Mouse (Mus musculus) heart, postnatal 36 days (tissue): ENCODE measurements around the gene Pde10a. TPM values are rescaled to one million over a fixed set of nuclear protein-coding genes. Genes with fewer than 3 reads are reported as not detected.
"Not testable (repeated sequence)": the region's sequence is repeated elsewhere in the genome, so short reads cannot be mapped to it uniquely, and the experiment has no call there.

ENCODE experiments used
- DNase-seq, 2 experiments: peaks; one replicate each; pipeline ENCODE4 v3.0.0; 2021 to 2022
- intact Hi-C: fragments of 180-260 bp; cut with DNase I; formaldehyde crosslinking; loops from one replicate; pipeline ENCODE4 v1.15.1; 2025
- total RNA-seq, 2 experiments: library from RNA; stranded (reverse); gene quantifications; 2 replicates each; pipeline ENCODE4 v1.2.3; 2021

The Pde10a gene
- total RNA-seq, 2 experiments from 2014 or later = 2.7 to 3.5 TPM

DNA sequence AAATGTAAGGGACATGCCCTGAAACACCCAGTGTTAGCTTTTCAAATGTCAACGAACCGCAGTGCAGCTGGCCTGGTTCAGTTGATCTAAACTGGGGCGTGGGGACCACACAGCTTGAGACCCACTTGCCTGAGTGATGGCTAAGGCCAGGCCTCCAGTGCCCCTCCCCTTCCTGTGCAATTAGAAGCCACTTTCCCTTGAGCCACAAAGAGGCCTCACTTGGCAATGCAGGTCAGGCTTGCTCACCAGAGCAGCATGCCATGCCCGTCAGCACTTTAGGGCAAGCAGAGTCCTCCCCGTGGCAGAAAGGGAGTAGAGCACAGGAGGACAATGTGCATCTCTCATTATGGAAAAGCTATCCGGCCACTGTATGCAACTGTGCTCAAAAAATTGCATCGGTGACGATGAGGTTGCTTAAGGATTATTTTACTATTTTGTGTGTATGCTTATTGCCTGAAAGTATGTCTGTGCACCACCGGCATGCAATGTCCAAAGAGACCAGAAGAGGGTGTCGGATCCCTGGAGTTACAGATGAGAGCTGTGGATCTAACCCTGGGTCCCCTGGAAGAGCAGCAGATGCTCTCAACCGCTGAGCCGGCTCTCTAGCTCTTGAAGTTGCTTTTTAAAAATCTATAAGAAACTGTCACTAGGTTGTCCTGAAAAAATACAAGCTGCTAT is 114.7 kb downstream of the Pde10a start:
- DNase-seq = no peak
- intact Hi-C loops = no loop called here

DNA sequence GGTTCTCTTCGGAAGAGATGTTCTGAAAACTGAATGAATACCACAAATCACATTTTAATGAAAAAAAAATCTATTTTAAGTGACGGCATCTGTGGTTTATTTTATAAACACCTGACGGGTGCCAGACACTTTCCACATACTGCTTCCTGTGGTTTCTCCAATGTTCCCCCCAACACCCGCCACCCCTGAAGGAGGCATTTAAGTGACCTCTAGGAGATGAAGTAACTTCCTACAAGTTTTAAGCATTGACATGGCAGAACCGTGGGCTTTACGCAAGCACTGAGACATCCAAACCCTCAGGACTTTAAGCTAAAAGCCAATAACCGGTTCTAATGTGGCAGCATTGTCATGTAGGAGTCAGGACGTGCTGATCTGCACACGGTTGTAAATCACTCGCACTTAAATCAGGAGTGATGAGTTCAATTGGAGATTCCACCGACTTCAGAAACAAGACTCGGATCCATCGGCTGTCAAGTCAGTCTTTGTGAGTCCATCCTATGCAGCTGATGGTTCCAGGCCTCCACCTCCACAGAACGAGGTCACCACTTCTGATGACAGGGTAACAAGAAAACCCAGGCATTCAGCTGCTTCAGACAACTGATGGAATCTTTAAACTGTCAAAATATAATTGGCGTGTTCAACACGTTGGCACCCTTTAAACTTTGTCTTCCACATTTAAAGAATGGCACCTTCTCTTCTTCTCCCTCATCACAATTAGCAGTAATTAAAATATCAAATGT is 115.7 kb downstream of the Pde10a start:
- no peak for DNase-seq
- intact Hi-C loops = no loop called here

DNA sequence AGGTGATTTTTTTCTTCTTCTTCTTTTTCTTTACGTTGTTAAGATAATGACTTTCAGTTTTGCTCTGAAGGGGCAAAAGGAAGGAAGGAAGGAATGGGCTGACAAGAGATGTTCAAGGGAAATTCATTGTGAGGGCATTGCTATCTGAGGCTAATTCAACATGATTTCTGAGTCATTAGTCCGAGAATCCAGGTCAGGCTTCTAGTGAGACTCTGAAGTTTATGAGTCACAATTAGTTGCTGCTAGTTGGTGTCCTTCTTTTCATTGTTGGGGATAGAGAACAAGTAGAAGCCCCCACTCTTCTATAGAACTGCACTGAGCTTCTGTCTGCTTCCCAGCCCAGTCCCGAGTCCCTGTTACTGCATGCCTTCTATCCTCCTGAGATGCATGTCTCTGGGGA is 116.3 kb downstream of the Pde10a start:
- intact Hi-C loops = no loop called here
- no peak for DNase-seq

DNA sequence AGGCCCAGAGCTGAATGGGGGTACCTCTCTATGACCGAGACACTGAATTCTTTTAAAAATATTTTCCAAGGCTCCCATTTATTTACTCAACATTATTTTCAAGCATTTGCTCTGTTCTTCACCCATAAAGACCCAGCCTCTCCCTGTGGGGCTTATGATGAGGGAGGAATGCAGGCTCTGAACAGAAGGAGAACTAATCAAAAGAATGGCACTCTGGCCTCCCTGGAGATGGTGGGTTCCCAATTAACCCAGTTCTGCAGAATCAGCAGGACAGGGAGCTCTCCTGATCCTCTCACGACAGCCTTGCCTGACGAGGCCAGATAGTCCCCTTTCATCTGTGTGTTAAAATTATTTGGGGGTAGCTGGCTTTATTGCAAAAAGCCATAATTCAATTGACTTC is 117.2 kb downstream of the Pde10a start:
- DNase-seq = no peak
- intact Hi-C loops = no loop called here

DNA sequence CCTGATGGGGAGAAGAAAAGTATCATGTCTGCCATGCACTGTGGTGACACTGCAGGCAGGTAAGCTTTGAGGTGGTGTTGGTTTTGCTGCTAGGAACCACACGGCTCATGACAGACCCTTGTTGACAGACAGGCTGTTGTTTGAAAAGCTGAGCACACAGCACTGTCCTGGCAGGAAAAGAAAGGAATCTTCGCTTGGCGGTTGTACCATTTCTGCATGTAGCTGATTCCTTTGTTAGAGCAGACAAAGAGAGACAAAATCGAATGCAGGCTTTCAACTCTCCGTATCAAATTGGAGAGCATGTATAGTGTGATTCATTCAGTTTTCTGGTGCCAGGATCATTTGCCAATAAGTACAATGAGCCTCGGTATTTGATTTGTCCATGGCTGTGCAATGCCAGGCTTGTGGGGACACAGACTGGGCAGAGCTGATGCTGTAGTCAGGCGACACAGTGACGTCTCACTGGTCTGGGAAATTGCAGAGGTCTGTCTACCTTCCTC is 122.2 kb downstream of the Pde10a start:
- DNase-seq = no peak
- intact Hi-C loops = no loop called here

DNA sequence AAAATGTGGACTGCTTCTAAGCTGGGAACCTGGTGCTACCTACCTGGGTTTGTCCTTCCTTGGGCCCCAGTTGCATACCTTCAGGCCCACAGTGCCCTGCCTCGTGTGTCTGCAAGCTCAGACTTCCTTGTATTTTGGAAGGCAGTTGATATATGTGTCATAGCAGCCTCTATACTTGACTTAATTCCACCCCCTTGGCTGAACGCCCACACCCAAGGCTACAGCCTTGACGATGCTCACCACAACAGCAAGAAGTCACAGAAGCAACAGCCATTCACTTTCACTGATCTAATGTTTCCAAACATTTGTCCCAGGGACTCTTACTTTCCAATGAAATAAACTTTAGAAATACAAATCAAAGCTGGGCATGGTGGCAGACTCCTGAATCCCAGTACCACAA is 123.1 kb downstream of the Pde10a start:
- no peak for DNase-seq
- intact Hi-C loops = no loop called here

DNA sequence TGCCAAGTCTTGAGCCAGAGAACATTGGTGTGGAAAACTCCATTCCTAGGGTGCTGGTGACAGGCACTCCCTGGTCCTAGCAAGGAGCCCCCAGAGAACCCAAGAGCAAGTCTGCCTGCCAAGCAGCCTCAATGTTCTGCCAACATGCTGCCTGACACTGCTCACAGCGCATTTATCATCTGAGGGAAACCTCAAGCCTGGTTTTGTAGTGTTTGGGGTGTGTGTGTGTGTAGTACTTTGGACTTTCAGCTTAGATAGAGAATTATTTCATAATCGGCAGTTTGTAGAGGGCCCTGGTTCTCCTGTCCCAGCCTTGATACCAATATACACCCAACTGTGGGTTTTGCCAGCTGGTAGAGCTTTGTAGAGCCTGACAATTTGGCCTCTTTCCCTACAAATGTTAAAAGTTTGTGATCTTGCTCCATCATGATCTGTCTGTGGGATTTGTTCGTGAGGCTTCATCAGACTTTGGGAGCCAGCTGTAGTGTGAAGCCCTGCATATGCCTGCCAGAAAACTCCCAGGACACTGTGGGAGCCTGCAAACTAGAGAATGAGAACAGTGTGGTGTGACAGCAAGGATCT is 127.6 kb downstream of the Pde10a start:
- DNase-seq = peak; percentile 36 to 43
- intact Hi-C loops = no loop called here

DNA sequence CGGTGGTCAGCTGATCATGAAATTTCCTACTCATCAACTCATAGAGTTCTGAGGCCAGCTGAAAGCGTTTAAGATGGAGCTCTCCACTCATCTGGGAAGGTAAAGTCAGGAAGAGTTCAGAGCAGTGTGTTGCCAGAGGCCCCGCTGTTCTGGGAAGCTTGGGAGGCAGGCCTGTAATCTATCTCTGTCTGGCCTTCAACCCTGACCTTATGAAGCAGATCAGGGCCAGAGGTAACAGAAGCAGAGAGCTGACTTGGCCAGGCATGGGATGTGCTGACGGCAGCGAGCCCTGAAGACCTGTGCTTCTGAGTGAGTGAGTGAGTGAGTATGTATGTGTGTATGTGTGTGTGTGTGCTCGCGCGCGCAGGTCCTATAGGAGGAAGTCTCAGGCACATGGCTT is 132.5 kb downstream of the Pde10a start:
- intact Hi-C loops = no loop called here
- no peak for DNase-seq

DNA sequence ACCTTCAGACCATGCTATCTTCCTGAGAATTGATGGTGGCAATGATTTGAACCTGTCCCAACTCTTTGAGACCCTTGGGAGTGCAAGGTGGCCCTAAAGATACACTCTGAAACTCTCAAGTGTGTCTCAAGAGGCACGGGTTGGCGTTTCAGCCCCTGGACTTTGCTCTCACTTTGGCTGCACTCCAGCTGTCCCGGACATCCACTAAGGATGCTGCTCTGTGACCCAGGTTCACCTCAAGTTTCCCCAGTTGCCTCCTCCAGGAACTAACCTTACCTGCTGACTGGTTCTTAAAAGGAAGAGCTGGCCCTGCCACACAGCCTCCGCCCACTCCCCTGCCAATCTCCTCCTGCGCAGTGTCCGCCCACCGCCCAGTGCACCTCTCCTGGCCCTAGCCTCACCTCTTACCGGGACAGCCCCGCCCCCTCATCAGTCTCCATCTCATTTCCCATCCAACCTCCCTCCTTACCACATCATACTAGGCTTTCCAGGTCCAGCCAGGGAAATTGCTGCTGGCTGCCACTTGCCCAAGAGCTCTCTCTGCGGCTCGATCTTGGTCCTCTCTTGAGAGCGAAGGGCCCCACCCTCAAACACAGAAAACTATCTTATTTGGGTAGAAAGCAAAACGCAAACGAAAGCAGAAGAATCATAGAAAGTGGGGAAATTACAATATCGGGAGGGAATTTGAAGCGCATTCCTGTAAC is 133.7 kb downstream of the Pde10a start:
- intact Hi-C loops = no loop called here

DNA sequence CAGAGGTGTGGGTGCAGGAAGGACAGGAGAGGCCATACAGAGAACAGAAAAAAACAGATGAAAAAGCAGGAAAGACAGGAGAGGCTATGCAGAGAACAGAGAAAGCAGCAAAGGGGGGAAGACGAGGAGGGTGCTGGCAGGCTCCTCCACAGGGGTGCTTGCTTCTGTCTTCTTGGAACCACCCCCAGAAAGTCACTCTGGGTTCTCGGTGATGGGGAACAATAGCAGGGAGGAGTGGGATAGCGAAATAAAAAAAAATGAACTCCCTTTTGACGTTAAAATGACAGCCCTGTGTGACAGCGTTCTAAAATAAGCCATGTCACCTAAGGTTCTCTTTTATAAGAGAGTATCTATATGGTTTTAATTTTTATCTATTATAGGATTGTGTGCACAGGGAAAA is 141.7 kb downstream of the Pde10a start:
- intact Hi-C loops = no loop called here
- no peak for DNase-seq

More for the DNA sequence above, 133.7 kb downstream of the Pde10a start:
- no peak for DNase-seq

DNA sequence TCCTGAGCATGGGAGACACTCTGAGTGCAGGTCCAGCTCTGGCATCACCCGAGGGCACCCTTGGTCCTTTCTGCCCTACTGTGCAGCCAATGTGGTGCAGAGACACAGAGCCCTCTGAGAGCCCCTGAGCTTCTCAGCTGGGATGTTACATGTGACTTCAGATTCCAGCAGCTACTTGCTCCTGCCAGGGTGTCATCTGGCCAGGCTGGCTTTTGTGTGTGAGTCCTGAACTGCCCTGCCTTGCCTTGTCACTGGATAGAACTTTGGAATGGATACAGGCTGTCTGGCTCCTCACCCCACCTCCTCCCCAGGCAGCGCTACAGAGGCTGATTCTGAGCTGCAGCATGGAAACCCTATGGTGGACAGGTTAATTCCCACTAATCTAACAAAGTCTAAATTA is 149.5 kb downstream of the Pde10a start:
- DNase-seq = peak in 1 of 2 experiments; percentile 12
- intact Hi-C loops = no loop called here

DNA sequence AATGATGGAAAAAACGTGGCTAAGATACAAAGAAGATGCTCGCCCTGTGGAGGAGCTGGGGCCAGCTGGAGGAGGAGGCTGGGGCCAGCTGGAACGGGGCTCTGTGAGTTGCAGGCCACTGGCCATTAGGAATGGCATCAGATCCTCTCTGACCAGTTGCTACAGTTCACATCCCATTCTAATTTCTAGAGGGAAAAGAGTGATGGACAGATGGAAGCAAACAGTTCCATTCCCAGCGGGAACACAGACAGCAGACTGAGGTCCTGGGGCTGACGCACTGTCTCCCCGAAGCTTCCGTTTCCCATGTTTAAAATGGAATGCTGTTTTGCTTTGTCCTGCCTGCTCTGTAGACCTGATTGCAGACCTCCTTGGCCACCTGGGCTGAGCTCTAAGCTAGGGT is 161.2 kb downstream of the Pde10a start:
- intact Hi-C loops = no loop called here

DNA sequence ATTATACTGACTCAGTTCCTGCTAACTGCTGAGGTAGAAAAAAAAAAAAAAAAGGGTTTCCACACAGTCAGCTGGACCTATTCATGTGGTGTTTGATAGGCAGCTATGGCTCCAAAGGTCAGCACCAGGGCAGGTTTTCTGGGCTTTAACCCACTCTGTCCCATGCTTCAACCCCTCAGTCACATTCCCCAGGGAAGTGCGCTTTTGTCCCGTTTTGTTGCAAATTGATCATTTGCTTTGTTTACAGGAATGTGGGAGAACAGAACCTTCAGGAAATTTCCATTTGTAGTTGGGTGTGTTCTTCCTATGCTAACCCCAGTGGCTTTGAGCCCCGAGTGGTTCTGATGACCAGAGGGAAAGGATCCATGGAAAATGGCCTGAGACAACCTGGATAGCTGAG is 162.9 kb downstream of the Pde10a start:
- intact Hi-C loops = no loop called here
- DNase-seq = no peak

More for the DNA sequence above, 161.2 kb downstream of the Pde10a start:
- no peak for DNase-seq

DNA sequence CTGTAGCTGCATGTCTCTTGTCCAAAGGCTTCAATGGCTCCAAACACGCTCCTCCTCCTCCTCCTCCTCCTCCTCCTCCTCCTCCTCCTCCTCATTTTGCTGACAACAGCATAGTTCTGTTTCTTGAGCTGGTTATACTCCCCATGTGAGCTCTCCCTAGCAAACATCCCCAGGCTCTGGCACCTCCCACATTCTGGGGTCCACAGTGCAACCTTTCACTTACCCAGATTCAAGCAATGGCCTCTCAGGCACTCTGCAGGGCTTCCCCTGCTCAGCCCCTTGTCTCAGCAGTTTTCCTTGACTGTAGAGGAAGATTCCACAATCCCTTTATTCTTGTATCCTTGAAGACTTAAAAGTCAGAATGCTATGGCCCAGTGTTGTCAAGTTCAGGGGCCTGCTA is 173.1 kb downstream of the Pde10a start:
- intact Hi-C loops = no loop called here
- no peak for DNase-seq

DNA sequence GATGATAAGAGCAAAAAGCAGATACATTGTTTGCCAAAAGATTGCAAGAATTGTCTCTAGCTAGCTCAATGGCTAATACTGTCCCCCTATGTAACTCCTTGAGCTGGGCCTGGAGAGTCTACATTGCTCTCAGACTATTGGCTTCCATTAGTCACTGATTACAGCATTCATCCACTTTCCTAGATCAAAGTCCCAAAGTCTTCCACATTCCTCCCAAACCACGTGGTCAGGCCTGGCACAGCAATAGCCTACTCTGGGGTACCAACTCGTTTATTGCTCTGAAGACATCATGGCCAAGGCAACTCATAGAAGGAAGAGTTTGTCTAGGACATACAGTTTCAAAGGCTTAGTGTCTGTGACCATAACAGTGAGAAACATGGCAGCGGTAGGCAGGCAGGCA is 173.6 kb downstream of the Pde10a start:
- DNase-seq = no peak
- intact Hi-C loops = no loop called here

DNA sequence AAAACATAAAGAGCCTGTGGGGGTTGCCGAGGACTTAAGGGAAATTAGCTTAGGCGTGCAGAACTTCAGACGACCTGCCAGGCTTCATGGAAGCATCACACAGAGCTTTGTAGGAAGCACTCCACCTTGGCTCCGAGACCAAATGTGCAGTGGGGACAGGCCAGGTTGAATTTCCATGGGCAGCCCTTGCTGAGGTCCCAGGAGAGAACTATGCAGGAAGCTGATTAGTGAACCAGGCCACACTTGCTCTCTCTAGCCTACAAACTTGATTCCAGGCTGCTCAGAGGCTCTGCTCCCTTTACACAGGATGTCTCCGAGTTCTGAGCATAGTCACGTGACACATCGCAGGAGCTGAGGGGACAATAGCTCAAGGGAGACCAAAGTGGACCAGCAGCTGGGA is 175.9 kb downstream of the Pde10a start:
- intact Hi-C loops = no loop called here
- no peak for DNase-seq

DNA sequence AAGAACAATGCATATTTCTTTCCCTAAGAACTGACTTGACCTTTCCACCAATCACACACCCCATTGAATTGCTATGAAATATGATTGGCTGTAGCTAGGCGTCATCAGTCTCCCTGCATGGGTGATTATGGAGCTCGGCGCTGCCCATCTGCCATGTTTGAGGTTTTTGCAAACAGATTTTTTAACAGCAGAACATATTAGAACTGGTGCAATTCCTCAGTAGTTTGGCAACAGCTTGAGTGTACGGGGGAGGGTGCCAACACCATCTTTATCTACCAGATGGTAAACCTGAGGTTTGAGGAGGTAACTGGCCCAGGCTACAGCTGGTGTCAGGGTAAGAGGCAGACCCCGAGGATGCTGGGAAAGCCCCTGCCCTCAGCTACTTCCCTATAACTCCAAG is 177.3 kb downstream of the Pde10a start:
- intact Hi-C loops = no loop called here
- no peak for DNase-seq

DNA sequence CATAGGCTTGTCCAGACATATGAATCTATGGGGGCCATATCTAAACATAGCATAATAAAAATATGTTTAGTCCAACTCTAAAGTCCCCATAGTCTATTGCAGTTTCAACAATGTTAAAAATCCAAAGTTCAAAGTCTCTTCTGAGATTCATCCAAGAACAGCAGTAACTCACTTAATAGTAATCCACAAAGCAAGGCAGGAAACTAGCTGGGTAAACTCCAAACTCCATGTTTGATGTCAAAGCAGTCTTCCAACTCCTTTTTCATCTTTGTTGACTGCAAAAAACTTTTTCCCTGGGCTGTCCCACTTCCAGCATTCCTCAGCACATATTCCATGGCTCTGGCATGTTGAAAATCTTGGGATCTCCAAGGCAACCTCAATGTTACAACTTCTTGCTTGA is 182.8 kb downstream of the Pde10a start:
- DNase-seq = no peak
- intact Hi-C loops = no loop called here

DNA sequence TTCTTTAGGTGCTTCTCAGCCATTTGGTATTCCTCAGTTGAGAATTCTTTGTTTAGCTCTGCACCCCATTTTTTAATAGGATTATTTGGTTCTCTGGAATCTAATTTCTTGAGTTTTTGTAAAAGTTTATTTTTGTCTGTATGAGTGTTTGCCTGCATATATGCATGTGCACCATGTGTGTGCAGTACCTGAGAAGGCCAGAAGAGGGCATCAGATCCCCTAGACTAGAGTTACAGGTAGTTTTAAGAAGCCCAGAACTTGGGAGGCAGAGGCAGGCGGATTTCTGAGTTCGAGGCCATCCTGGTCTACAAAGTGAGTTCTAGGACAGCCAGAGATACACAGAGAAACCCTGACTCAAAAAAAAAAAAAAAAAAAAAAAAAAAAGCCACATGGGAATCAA is 187.6 kb downstream of the Pde10a start:
- intact Hi-C loops, DNase-seq: not testable (repeated sequence)

DNA sequence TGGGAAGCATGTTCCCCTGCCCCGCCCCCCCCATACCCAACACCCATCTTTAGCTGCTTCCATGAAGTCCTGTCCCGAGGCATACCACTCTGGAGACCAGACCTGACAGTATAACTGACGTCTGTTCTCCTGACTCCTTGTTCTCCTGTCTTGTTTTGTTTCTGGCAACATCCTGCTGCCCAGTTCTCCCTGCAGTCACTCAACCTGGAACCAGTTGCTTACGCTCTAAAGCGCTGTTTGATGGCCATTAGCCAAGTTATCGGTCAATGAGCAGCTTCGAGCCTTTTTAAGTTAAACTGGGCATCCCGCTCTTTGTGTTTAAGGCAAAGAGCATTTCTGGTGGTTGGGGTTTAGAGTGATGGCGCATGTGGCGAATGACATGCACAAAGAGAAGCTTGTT is 195.8 kb downstream of the Pde10a start:
- no peak for DNase-seq
- intact Hi-C loops = no loop called here

DNA sequence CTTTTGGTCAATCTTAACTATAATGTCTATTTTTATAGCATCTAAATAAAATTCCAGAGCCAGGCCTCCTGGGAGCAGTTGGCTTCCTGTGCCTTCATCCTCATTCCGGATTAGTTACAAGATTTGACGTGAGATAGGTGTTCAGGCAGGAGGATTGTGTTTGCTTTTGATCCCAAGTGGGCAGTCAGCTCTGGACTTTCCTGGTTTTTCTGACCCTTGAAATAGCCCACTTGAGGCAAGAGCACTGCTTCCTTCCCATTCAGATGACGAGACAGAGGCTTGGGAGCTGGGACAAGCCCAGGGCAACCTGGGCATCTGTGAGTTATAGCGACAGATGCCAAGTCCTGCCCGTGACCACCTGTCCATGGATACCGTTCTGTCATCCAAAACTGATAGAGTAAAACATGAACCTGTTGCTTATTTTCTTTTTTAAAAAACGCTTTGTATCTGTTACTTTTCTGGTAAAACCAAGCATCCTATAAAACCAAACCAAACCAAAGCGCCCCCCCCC is 199.3 kb downstream of the Pde10a start:
- intact Hi-C loops = no loop called here
- DNase-seq = no peak
